Mouse (Mus musculus): Measurements from ENCODE around the gene Zfp933. TPM values are rescaled to one million over a fixed set of nuclear protein-coding genes. Genes with fewer than 3 reads are reported as not detected.

Zfp933 gene
- polyA plus RNA-seq, 1 experiment = 4.5 TPM

DNA sequence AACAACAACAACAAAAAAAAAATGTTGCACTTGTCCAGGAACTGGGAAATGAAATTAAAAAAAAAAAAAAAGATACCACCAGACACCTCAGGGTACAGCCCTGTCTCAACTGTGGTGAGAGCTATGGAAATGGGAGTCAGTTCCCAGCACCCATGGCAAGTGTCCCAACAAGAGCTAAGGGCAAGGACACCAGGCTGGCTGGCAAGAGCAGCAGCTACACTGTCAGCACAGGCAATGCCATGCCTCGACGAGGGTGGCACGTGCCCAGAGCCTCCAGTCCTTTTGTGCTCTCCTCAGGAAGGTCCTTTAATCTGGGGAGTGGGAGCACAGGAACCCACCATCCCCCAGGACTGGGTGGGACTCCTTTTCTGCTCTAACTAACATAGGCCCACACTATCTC, 36.0 kb upstream of the Zfp933 start:
- TF ChIP-seq POLR2A (IDR thresholded peaks at IDR 0.05; ENCODE audit: borderline replicate concordance, control insufficient read depth, low read depth, low read length) (no peak), CTCF (IDR thresholded peaks at IDR 0.05; ENCODE audit: control insufficient read depth, insufficient read depth, low read length) (no peak)
- no peak overlapping the region for H3K4me3 ChIP-seq (replicated peaks; ENCODE audit: control insufficient read depth, low read depth, low read length)
- H3K4me1 ChIP-seq (ENCODE audit: control insufficient read depth, insufficient read depth, low read length) = no peaks in the 10 kb centered on the region
- H3K27ac ChIP-seq (ENCODE audit: control insufficient read depth, insufficient read depth, low read depth, low read length, poor library complexity) = no peak overlapping the region
- 90% methylated on average over 3 of the region's 3 CpGs for WGBS

DNA sequence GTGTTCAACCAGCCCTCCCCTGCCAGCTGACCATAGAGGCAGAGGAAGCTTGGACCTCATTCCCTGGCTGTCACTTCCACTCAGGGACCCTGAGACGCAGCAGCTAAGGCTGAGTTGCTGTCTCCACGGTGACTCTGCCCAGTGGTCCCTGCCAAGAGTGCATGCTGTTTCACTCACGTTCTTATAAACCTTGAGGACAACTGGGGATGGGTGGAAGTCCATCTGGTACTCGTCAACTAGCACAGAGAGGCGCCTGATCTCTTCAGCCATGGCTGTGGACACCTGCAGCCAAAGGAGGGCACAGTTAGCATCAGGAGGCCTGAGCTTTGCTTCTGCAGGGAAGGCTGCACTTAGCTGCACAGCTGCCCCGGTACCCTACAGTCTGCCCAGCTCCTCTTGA, 34.9 kb upstream of the Zfp933 start:
- 90% methylated on average over 6 of the region's 6 CpGs for WGBS
- Histone ChIP-seq H3K4me1 (ENCODE audit: control insufficient read depth, insufficient read depth, low read length) (no peaks in the 10 kb centered on the region), H3K4me3 (replicated peaks; ENCODE audit: control insufficient read depth, low read depth, low read length) (no peak overlapping the region), H3K27ac (ENCODE audit: control insufficient read depth, insufficient read depth, low read depth, low read length, poor library complexity) (no peak overlapping the region)
- TF ChIP-seq POLR2A (IDR thresholded peaks at IDR 0.05; ENCODE audit: borderline replicate concordance, control insufficient read depth, low read depth, low read length) (no peak), CTCF (IDR thresholded peaks at IDR 0.05; ENCODE audit: control insufficient read depth, insufficient read depth, low read length) (no peak)

DNA sequence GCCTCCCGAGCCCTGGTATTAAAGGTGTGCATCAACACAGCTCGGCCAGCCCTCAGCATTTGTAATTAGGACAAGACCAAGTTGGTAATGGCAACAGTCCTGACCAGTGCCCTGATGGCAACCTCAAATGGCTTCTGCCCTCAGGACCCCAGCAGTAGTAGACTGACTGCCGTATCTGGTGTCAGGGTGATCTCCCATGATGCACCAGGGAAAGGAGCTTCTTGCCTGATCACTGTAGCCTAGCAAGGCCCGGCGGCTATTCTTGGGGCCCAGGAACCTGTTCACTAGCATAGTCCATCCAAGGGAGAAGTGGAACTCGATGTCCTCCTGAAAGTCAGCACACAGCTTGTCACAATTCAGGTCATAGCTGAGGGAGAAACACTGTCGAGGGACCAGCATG, 33.6 kb upstream of the Zfp933 start:
- Histone ChIP-seq H3K27ac (ENCODE audit: control insufficient read depth, insufficient read depth, low read depth, low read length, poor library complexity) (no peak overlapping the region), H3K4me3 (replicated peaks; ENCODE audit: control insufficient read depth, low read depth, low read length) (no peak overlapping the region), H3K4me1 (ENCODE audit: control insufficient read depth, insufficient read depth, low read length) (no peaks in the 10 kb centered on the region)
- 92% methylated on average over 7 of the region's 7 CpGs for WGBS
- TF ChIP-seq CTCF (IDR thresholded peaks at IDR 0.05; ENCODE audit: control insufficient read depth, insufficient read depth, low read length) (no peak), POLR2A (IDR thresholded peaks at IDR 0.05; ENCODE audit: borderline replicate concordance, control insufficient read depth, low read depth, low read length) (no peak)

DNA sequence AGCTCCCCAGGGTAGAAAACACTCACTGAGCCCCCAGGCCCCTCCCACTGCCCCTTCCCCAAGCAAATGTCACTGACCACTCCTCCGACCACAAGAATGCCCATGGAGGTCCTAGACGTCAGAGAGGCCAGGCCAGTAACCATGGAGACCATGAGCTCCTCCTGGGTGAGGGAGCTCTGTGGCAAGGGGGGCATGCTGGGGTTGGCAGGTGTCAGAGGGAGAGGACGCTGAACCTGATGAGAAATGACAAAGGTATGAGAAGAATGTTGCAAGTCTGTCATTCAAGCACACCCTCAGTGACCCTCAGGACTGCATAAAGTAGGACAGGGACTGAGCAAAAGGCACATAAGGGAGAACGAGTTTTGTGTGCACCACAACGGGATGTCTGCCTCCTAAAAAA, 31.7 kb upstream of the Zfp933 start:
- Histone ChIP-seq H3K4me3 (replicated peaks; ENCODE audit: control insufficient read depth, low read depth, low read length) (no peak overlapping the region), H3K4me1 (ENCODE audit: control insufficient read depth, insufficient read depth, low read length) (no peaks in the 10 kb centered on the region), H3K27ac (ENCODE audit: control insufficient read depth, insufficient read depth, low read depth, low read length, poor library complexity) (no peak overlapping the region)
- TF ChIP-seq POLR2A (IDR thresholded peaks at IDR 0.05; ENCODE audit: borderline replicate concordance, control insufficient read depth, low read depth, low read length) (no peak), CTCF (IDR thresholded peaks at IDR 0.05; ENCODE audit: control insufficient read depth, insufficient read depth, low read length) (no peak)
- 80% methylated on average over 5 of the region's 5 CpGs for WGBS

DNA sequence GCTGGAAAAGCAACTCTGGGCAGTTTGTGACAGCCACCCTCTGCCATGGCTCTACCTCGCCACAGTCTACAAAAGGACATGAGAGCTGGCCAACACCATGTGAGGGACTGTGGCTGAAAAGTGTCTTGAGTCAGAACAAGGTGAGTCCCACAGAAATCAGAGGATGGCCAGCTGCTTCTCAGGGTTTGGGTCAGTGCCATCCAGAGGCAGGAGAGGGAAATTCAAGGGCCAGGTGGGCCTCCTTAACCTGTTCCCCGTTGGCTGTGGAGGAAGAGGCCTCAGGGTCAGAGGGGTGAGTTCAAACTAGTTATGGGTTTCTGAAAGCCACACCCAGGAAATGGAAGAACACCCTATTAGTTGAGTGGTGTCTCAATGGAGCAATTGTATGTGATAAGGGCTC, 31.3 kb upstream of the Zfp933 start:
- H3K27ac ChIP-seq (ENCODE audit: control insufficient read depth, insufficient read depth, low read depth, low read length, poor library complexity) = no peak overlapping the region
- 51% methylated on average over 2 of the region's 2 CpGs for WGBS
- TF ChIP-seq POLR2A (IDR thresholded peaks at IDR 0.05; ENCODE audit: borderline replicate concordance, control insufficient read depth, low read depth, low read length) = no peak
- no peak overlapping the region for H3K4me3 ChIP-seq (replicated peaks; ENCODE audit: control insufficient read depth, low read depth, low read length)
- no peaks in the 10 kb centered on the region for H3K4me1 ChIP-seq (ENCODE audit: control insufficient read depth, insufficient read depth, low read length)

DNA sequence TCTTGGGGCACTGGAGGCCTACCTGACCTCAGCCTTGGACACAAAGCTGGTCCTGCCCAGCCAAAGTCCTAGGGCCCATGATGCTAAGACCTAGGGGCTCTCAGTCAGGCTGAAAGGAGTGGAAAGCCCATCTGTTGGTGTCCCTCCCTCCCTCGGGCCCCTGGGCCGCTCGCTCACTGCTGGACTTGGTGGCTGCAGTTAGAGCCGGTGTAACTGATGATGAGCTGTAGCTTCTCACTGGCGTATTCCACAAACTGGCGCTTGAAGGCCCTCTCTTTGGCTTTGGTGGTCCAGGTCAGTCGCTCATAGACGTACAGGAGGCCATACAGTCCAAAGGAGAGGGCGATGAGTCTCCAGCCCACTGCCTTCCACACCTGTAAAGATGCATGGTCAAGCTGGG, 30.4 kb upstream of the Zfp933 start:
- TF ChIP-seq CTCF (IDR thresholded peaks at IDR 0.05; ENCODE audit: control insufficient read depth, insufficient read depth, low read length) (no peak), POLR2A (IDR thresholded peaks at IDR 0.05; ENCODE audit: borderline replicate concordance, control insufficient read depth, low read depth, low read length) (no peak)
- no peak overlapping the region for H3K27ac ChIP-seq (ENCODE audit: control insufficient read depth, insufficient read depth, low read depth, low read length, poor library complexity)
- H3K4me3 ChIP-seq (replicated peaks; ENCODE audit: control insufficient read depth, low read depth, low read length) = no peak overlapping the region
- WGBS = 92% methylated on average over 9 of the region's 9 CpGs
- H3K4me1 ChIP-seq (ENCODE audit: control insufficient read depth, insufficient read depth, low read length) = no peaks in the 10 kb centered on the region

DNA sequence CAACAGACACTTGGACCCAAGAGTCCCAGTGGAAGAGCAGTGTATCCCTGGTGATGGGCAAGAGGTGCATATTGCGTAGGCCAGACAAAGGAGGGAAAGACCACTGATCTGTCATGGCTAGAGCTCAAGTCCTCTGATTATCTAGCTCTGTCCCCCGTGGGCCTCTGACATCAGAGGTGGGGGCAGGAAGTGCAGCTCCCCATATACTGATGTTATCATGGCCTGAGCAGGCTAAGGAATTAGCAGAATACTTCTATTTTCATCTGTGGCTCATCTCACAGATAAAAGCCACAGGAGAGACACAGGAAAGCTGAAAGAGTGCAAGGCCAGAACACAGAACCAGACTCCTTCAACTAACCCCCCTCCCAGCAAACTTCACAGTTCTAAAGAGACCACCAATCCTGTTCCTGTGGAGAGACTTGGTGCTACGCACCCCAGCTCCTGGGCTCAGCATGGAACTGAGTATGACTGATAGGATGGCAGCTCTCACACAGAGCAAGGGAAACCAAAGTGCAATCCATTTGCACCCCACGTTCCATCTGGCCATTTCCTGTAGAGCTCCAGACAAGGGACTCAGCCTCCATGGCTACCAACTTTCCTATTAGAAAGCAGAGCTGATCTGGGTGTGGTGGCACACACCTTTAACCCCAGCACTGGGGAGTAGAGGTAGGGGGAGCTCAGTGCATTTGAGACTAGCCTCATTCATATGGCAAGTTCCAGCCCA, 27.8 kb upstream of the Zfp933 start:
- Histone ChIP-seq H3K27ac (ENCODE audit: control insufficient read depth, insufficient read depth, low read depth, low read length, poor library complexity) (no peak overlapping the region), H3K4me1 (ENCODE audit: control insufficient read depth, insufficient read depth, low read length) (no peaks in the 10 kb centered on the region), H3K4me3 (replicated peaks; ENCODE audit: control insufficient read depth, low read depth, low read length) (no peak overlapping the region)
- TF ChIP-seq CTCF (IDR thresholded peaks at IDR 0.05; ENCODE audit: control insufficient read depth, insufficient read depth, low read length) = no peak
- TF ChIP-seq POLR2A (IDR thresholded peaks at IDR 0.05; ENCODE audit: borderline replicate concordance, control insufficient read depth, low read depth, low read length) = no peak
- 53% methylated on average over 4 of the region's 4 CpGs for WGBS

DNA sequence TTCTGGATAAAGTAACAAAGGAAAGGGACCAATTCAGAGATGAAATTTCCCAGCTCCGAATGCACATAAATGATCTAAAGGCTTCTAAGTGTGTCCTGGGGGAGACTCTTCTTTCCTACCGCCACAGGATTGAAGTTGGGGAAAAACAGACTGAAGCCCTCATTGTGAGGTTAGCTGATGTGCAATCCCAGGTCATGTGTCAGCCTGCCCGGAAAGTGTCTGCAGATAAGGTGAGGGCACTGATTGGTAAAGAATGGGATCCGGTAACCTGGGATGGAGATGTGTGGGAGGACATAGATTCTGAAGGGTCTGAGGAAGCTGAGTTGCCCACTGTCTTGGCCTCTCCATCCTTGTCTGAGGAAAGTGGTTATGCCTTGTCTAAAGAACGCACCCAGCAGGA, 21.1 kb upstream of the Zfp933 start:
- 18% methylated on average over 5 of the region's 5 CpGs for WGBS
- H3K27ac ChIP-seq (ENCODE audit: control insufficient read depth, insufficient read depth, low read depth, low read length, poor library complexity) = no peak overlapping the region

More for the DNA sequence above, 21.1 kb upstream of the Zfp933 start:
- TF ChIP-seq POLR2A (IDR thresholded peaks at IDR 0.05; ENCODE audit: borderline replicate concordance, control insufficient read depth, low read depth, low read length) (no peak), CTCF (IDR thresholded peaks at IDR 0.05; ENCODE audit: control insufficient read depth, insufficient read depth, low read length) (no peak)
- peaks cover 3% of the 10 kb centered on the region; the same call in 1 of the 2 replicates for H3K4me1 ChIP-seq (ENCODE audit: control insufficient read depth, insufficient read depth, low read length)
- peak overlapping the region; percentile 85 for H3K4me3 ChIP-seq (replicated peaks; ENCODE audit: control insufficient read depth, low read depth, low read length)

All from bone marrow, adult 2 months (tissue).